Mouse (Mus musculus): ENCODE data around the gene Gm21863. TPM values are rescaled to one million over a fixed set of nuclear protein-coding genes. Genes with fewer than 3 reads are reported as not detected.

Gm21863 gene
- polyA plus RNA-seq (2015; fragmentation: Illumina TruSeq; extraction: RNeasy Lipid Tissue Mini Kit (QIAGEN cat#74804); ENCODE audit: insufficient read depth, low replicate concordance) = not detected

DNA sequence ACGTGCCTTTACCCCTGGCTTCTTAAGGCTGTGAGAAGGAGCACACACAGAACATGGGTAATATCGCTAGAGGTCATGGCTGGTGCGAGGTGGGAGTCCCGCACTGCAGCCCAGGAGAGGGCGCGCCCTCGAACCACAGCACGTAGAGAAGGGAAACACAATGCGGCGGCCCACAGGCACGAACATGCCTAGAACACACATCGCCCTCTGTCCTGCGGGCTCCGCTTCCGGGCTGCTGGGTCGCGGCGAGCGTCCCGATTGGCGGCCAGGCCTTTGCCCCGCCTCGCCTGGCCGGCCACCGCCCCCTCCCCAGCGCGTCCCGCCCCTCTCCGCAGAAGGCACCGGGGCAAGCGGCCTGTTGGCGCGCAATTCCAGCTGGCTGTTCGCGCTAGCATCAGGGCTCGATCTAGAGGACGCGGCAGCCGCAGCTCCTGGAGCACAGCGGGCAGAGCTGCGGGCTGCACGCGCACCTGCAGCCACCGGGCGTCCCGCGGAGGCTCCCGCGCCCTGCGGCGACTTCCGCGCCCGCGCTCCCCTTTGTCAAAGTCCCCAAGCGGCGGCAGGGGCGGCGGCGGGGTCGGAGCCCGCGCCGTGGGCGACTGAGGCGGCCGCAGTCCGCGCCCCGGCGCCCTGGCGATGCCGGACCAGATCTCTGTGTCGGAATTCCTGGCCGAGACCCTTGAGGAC lies at the start of gene Gm21863:
Gm21863 (plus strand) TSS at position 637 of the 687 bp plus-strand sequence.

All from spleen, adult 10 weeks (tissue).